Mouse (Mus musculus) hindbrain, embryonic 16.5 days (tissue): ENCODE measurements around the gene Tor1aip2. TPM values are rescaled to one million over a fixed set of nuclear protein-coding genes. Genes with fewer than 3 reads are reported as not detected.

Experiments used
- ATAC-seq: fragments of 200-750 bp; cut with Nextera tagmentation; 2 replicates; pipeline ENCODE4 v1.8.0; 2017; ENCODE audit warnings: moderate TSS enrichment, moderate library complexity
- H3K27ac ChIP-seq: fragments of 300-500 bp; sonication (generic); 2 replicates; pipeline ENCODE4 v1.5.1; 2014; ENCODE audit warnings: low read depth, mild to moderate bottlenecking, control low read depth, low read length, moderate library complexity
- H3K27me3 ChIP-seq: fragments of 300-500 bp; sonication (generic); replicated peaks from 2 replicates; pipeline ENCODE4 v1.6.1; 2014; ENCODE audit warnings: low read length; ENCODE audit not compliant: control insufficient read depth, insufficient read depth
- H3K36me3 ChIP-seq: fragments of 300-500 bp; sonication (generic); 2 replicates; pipeline ENCODE4 v1.6.1; 2014; ENCODE audit warnings: mild to moderate bottlenecking, low read length, moderate library complexity, mixed read lengths; ENCODE audit not compliant: control insufficient read depth, insufficient read depth
- H3K4me1 ChIP-seq: fragments of 300-500 bp; sonication (generic); 2 replicates; pipeline ENCODE4 v1.6.1; 2014; ENCODE audit warnings: low read depth, low read length; ENCODE audit not compliant: control insufficient read depth, insufficient read depth
- H3K4me2 ChIP-seq: fragments of 300-500 bp; sonication (generic); 2 replicates; pipeline ENCODE4 v1.6.1; 2014; ENCODE audit warnings: mild to moderate bottlenecking, low read length, control low read depth, moderate library complexity
- H3K4me3 ChIP-seq: fragments of 300-500 bp; sonication (generic); 2 replicates; pipeline ENCODE4 v1.5.1; 2014; ENCODE audit warnings: mild to moderate bottlenecking, low read length, control low read depth, moderate library complexity
- H3K9ac ChIP-seq: fragments of 300-500 bp; sonication (generic); 2 replicates; pipeline ENCODE4 v1.6.1; 2014; ENCODE audit warnings: low read depth, mild to moderate bottlenecking, control low read depth, low read length, moderate library complexity
- H3K9me3 ChIP-seq: fragments of 300-500 bp; sonication (generic); 2 replicates; pipeline ENCODE4 v1.6.1; 2014; ENCODE audit warnings: mild to moderate bottlenecking, low read length, moderate library complexity; ENCODE audit not compliant: control insufficient read depth
- WGBS: fragments of 180-500 bp; shearing (Covaris S2); extraction: QIAGEN DNeasy Blood & Tissue Kit; methylation state at CpG from one replicate; pipeline ENCODE4 v1.1.7; 2014; 5-methylcytosine and 5-hydroxymethylcytosine counted together
- polyA plus RNA-seq: library from polyadenylated mRNA; unstranded; fragments of >200 nt; fragmentation: Nextera tagmentation; extraction: Ambion mirVana; gene quantifications from 2 replicates; pipeline ENCODE4 v1.2.1, GENCODE M21; 2015

Tor1aip2 gene
- polyA plus RNA-seq, 1 experiment from 2014 or later, result 63.9 TPM

DNA sequence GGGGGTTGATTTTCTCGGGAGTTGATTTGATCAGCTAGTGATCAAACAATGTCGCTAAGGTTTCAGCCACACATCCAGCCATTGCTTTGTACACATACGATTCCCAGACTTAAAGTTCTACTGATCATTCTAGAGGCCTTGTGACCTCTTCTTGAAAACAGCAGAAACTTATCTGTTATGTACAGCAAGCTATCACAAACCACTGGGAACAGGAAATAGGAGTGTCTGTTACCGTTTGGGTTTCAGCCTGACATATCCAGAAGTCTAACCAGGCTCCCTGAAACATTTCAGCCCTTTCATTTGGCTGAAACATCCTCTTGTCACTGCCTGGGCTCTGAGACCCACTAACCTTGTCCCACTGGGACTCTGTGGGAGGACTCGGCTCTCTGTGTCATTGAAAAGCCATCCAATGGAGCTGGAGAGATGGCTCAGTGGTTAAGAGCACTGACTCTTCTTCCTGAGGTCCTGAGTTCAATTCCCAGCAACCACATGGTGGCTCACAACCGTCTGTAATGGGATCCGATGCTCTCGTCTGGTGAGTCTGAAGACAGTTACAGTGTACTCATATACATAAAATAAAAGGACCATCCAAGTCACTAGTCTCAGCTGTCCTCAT, 78.8 kb downstream of the Tor1aip2 start:
- no peaks in the 10 kb centered on the region for H3K27me3 ChIP-seq
- no peak overlapping the region for H3K9ac ChIP-seq
- WGBS, result 87% methylated on average over 8 of the region's 8 CpGs
- H3K27ac ChIP-seq, result no peak overlapping the region
- no peak overlapping the region for H3K4me2 ChIP-seq
- H3K9me3 ChIP-seq, result no peaks in the 10 kb centered on the region
- no peak for ATAC-seq
- no peaks in the 10 kb centered on the region for H3K4me1 ChIP-seq
- H3K4me3 ChIP-seq, result no peak overlapping the region
- H3K36me3 ChIP-seq, result no peaks in the 10 kb centered on the region

DNA sequence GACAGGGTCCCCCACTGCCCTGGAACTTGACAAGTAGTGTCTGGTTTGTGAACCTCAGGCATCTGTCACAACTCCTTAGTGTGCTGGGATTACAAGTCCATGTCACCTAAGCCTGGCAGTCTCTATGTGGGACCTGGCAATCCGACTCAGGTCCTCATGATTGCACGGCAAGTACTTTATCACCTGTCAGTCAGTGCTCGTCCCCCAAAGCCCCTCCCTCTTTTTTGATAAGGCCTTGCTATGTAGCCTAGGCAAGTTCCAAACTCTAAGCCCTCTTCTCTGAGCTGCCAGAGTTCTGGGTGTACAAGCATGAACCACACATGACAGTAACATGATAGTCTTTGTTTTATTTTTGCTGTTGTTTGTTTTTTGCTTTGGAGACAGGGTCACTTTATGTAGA, 81.6 kb downstream of the Tor1aip2 start:
- Histone ChIP-seq H3K27ac (no peak overlapping the region), H3K27me3 (no peaks in the 10 kb centered on the region), H3K4me1 (no peaks in the 10 kb centered on the region), H3K4me2 (no peak overlapping the region), H3K9ac (no peak overlapping the region), H3K4me3 (no peak overlapping the region), H3K36me3 (no peaks in the 10 kb centered on the region), H3K9me3 (no peaks in the 10 kb centered on the region)
- ATAC-seq, result no peak
- 85% methylated on average over 3 of the region's 3 CpGs for WGBS

Other genes with a start within 250 kb of the Tor1aip2 start
- 25.0 and 26.7 TPM in 2 replicates for gene Qsox1, start 222.5 kb upstream of the Tor1aip2 start, polyA plus RNA-seq
- gene Cep350, start 62.1 kb upstream of the Tor1aip2 start, polyA plus RNA-seq, result 8.5 and 8.7 TPM in 2 replicates
- 17.9 and 18.1 TPM in 2 replicates for gene Tor1aip1, start 1.1 kb downstream of the Tor1aip2 start, polyA plus RNA-seq
- gene Fam163a, start 169.6 kb downstream of the Tor1aip2 start, polyA plus RNA-seq, result 3.7 and 4.5 TPM in 2 replicates